Mouse (Mus musculus): ENCODE results near the gene Upk2. TPM values are rescaled to one million over a fixed set of nuclear protein-coding genes. Genes with fewer than 3 reads are reported as not detected.
A peak's percentile ranks its signal among the peaks of the same experiment; 100 is the strongest.

Upk2 gene
- polyA plus RNA-seq, 2 experiments: not detected

- WGBS (ENCODE audit: insufficient replicate concordance): 70% methylated on average over 3 of the region's 3 CpGs
Measured at GRCm38 (mm10) chr9:44475936-44476335, 21.2 kb upstream of the Upk2 start.

GRCm38 (mm10) chr9:44474327-44474726 lies 19.6 kb upstream of the Upk2 start:
- DNase-seq (ENCODE audit: low read depth in 3 of 3, low spot score in 3 of 3): no peak
- TF ChIP-seq CTCF (IDR thresholded peaks at IDR 0.05; ENCODE audit: low read depth) (no peak), EP300 (IDR thresholded peaks at IDR 0.05; ENCODE audit: low read depth) (no peak)
- Histone ChIP-seq H3K27ac (no peak overlapping the region), H3K9me3 (ENCODE audit: control insufficient read depth, low read length) (no peaks in the 10 kb centered on the region), H3K36me3 (replicated peaks; ENCODE audit: control insufficient read depth, insufficient read depth, low read depth) (no peaks in the 10 kb centered on the region), H3K4me1 (replicated peaks; ENCODE audit: control insufficient read depth in 2 of 2, insufficient read depth in 2 of 2, low read length in 1 of 2) (peaks cover 0 to 10% of the 10 kb centered on the region in 2 experiments; a peak in 2 of 4 replicates), H3K4me2 (ENCODE audit: low read depth) (no peak overlapping the region), H3K9ac (replicated peaks) (no peak overlapping the region), H3K4me3 (ENCODE audit: insufficient read depth in 1 of 2, low read depth in 2 of 2, low read length in 2 of 2) (no peak overlapping the region), H3K27me3 (ENCODE audit: control insufficient read depth, insufficient read depth, low read length) (peaks cover 13% of the 10 kb centered on the region)
- no peak for ATAC-seq (ENCODE audit: insufficient read depth)
- WGBS (ENCODE audit: insufficient replicate concordance): 27% methylated on average over 1 of the region's 1 CpGs

More at GRCm38 (mm10) chr9:44475936-44476335, 21.2 kb upstream of the Upk2 start:
- ATAC-seq (ENCODE audit: insufficient read depth): no peak
- DNase-seq (ENCODE audit: low read depth in 3 of 3, low spot score in 3 of 3): no peak
- Histone ChIP-seq H3K9me3 (ENCODE audit: control insufficient read depth, low read length) (no peaks in the 10 kb centered on the region), H3K4me2 (ENCODE audit: low read depth) (no peak overlapping the region), H3K4me1 (replicated peaks; ENCODE audit: control insufficient read depth in 2 of 2, insufficient read depth in 2 of 2, low read length in 1 of 2) (peaks cover 0 to 12% of the 10 kb centered on the region in 2 experiments; a peak in 2 of 4 replicates), H3K4me3 (ENCODE audit: insufficient read depth in 1 of 2, low read depth in 2 of 2, low read length in 2 of 2) (no peak overlapping the region), H3K27ac (no peak overlapping the region), H3K36me3 (replicated peaks; ENCODE audit: control insufficient read depth, insufficient read depth, low read depth) (no peaks in the 10 kb centered on the region), H3K27me3 (ENCODE audit: control insufficient read depth, insufficient read depth, low read length) (peaks cover 20% of the 10 kb centered on the region), H3K9ac (replicated peaks) (no peak overlapping the region)
- TF ChIP-seq EP300 (IDR thresholded peaks at IDR 0.05; ENCODE audit: low read depth) (no peak), CTCF (IDR thresholded peaks at IDR 0.05; ENCODE audit: low read depth) (peak; percentile 36)

DNA sequence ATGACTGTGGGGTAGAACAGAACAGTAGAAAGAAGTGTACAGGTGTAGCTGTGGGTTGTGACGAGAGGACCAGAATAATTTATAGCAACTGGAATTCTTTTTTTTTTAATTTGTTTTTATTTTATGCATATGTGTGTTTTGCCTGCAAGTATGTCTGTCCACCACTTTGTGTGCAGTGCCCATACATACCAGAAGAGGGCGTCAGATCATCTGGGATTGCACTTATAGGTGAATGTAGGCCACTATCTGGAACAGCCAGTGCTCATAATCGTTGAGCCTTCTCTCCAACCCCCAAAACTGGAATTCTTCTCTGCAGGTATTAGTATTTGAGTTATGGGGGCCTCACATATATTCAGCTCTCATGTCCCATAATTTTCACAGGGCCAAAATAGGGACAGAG lies 18.4 kb upstream of the Upk2 start:
- DNase-seq (ENCODE audit: low read depth in 3 of 3, low spot score in 3 of 3): no peak
- no peak overlapping the region for H3K9ac ChIP-seq (replicated peaks)
- no peaks in the 10 kb centered on the region for H3K36me3 ChIP-seq (replicated peaks; ENCODE audit: control insufficient read depth, insufficient read depth, low read depth)
- no peak for TF ChIP-seq EP300 (IDR thresholded peaks at IDR 0.05; ENCODE audit: low read depth)
- TF ChIP-seq CTCF (IDR thresholded peaks at IDR 0.05; ENCODE audit: low read depth): peak; percentile 45; the same call in 1 of the 2 replicates
- 33% methylated on average over 3 of the region's 3 CpGs for WGBS (ENCODE audit: insufficient replicate concordance)
- no peak overlapping the region for H3K4me2 ChIP-seq (ENCODE audit: low read depth)
- no peaks in the 10 kb centered on the region for H3K9me3 ChIP-seq (ENCODE audit: control insufficient read depth, low read length)
- H3K27ac ChIP-seq: no peak overlapping the region
- peaks cover 1% of the 10 kb centered on the region; the same call in 1 of the 2 replicates for H3K27me3 ChIP-seq (ENCODE audit: control insufficient read depth, insufficient read depth, low read length)
- no peak overlapping the region for H3K4me3 ChIP-seq (ENCODE audit: insufficient read depth in 1 of 2, low read depth in 2 of 2, low read length in 2 of 2)
- no peak for ATAC-seq (ENCODE audit: insufficient read depth)
- peaks cover 0 to 8% of the 10 kb centered on the region in 2 experiments; a peak in 2 of 4 replicates for H3K4me1 ChIP-seq (replicated peaks; ENCODE audit: control insufficient read depth in 2 of 2, insufficient read depth in 2 of 2, low read length in 1 of 2)

DNA sequence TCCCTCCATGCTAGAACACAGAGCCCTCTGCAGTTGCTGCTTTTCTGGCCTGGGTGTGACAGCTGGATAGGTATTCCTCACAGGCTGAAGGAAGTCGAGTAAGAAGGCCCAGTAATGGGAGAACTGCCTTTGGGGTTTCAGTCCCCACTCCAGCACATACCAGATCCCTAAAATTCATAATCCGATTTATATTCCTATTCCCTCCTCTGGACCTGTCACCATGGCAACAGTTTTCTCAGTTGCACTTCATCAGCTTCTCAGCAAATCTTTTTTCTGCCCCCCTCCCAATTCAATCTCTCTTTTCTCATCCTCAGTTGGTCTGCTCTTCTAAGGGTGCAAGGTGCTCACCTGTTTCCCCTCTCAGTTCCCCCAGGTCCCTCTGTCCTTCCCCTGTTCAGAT lies 14.0 kb upstream of the Upk2 start:
- WGBS (ENCODE audit: insufficient replicate concordance): 38% methylated on average over 2 of the region's 2 CpGs
- ATAC-seq (ENCODE audit: insufficient read depth) (no peak), DNase-seq (ENCODE audit: low read depth in 3 of 3, low spot score in 3 of 3) (no peak)
- Histone ChIP-seq H3K4me2 (ENCODE audit: low read depth) (no peak overlapping the region), H3K36me3 (replicated peaks; ENCODE audit: control insufficient read depth, insufficient read depth, low read depth) (no peaks in the 10 kb centered on the region), H3K4me3 (ENCODE audit: insufficient read depth in 1 of 2, low read depth in 2 of 2, low read length in 2 of 2) (no peak overlapping the region), H3K27me3 (ENCODE audit: control insufficient read depth, insufficient read depth, low read length) (no peaks in the 10 kb centered on the region), H3K9ac (replicated peaks) (no peak overlapping the region), H3K4me1 (replicated peaks; ENCODE audit: control insufficient read depth in 2 of 2, insufficient read depth in 2 of 2, low read length in 1 of 2) (no peaks in the 10 kb centered on the region), H3K9me3 (ENCODE audit: control insufficient read depth, low read length) (no peaks in the 10 kb centered on the region), H3K27ac (no peak overlapping the region)
- TF ChIP-seq CTCF (IDR thresholded peaks at IDR 0.05; ENCODE audit: low read depth) (no peak), EP300 (IDR thresholded peaks at IDR 0.05; ENCODE audit: low read depth) (no peak)

GRCm38 (mm10) chr9:44468224-44468623 lies 13.4 kb upstream of the Upk2 start:
- DNase-seq (ENCODE audit: low read depth in 3 of 3, low spot score in 3 of 3) (no peak), ATAC-seq (ENCODE audit: insufficient read depth) (no peak)
- no peak overlapping the region for H3K4me2 ChIP-seq (ENCODE audit: low read depth)
- H3K4me1 ChIP-seq (replicated peaks; ENCODE audit: control insufficient read depth in 2 of 2, insufficient read depth in 2 of 2, low read length in 1 of 2): no peaks in the 10 kb centered on the region
- H3K27ac ChIP-seq: no peak overlapping the region
- H3K27me3 ChIP-seq (ENCODE audit: control insufficient read depth, insufficient read depth, low read length): no peaks in the 10 kb centered on the region
- no peaks in the 10 kb centered on the region for H3K36me3 ChIP-seq (replicated peaks; ENCODE audit: control insufficient read depth, insufficient read depth, low read depth)
- no peak for TF ChIP-seq CTCF (IDR thresholded peaks at IDR 0.05; ENCODE audit: low read depth)
- TF ChIP-seq EP300 (IDR thresholded peaks at IDR 0.05; ENCODE audit: low read depth): no peak
- no peak overlapping the region for H3K4me3 ChIP-seq (ENCODE audit: insufficient read depth in 1 of 2, low read depth in 2 of 2, low read length in 2 of 2)
- 28% methylated on average over 7 of the region's 7 CpGs for WGBS (ENCODE audit: insufficient replicate concordance)
- no peaks in the 10 kb centered on the region for H3K9me3 ChIP-seq (ENCODE audit: control insufficient read depth, low read length)
- no peak overlapping the region for H3K9ac ChIP-seq (replicated peaks)
